Mouse (Mus musculus) thymus, adult 2 months (tissue): Measurements from ENCODE around the gene Dtymk.

Experiments used
- CTCF ChIP-seq: fragments of 200-500 bp; IDR thresholded peaks from 2 replicates; pipeline ENCODE4 v1.5.1; 2012; ENCODE audit warnings: mild to moderate bottlenecking, control low read depth, low read length, moderate library complexity, borderline replicate concordance; ENCODE audit not compliant: control insufficient read depth, poor library complexity, insufficient read depth; ENCODE audit errors: extremely low read depth
- POLR2A ChIP-seq: fragments of 200-500 bp; IDR thresholded peaks from 2 replicates; pipeline ENCODE4 v1.6.1; 2012; ENCODE audit warnings: mild to moderate bottlenecking, low read length, control low read depth, moderate library complexity; ENCODE audit not compliant: control insufficient read depth, poor library complexity, insufficient read depth; ENCODE audit errors: extremely low read depth

GRCm38 (mm10) chr1:93786912-93787311 is 14.8 kb downstream of the Dtymk start:
- TF ChIP-seq POLR2A (no peak), CTCF (no peak)
